Mouse (Mus musculus) hindbrain, postnatal 0 days (tissue): ENCODE data around the gene Pacs1. TPM values are rescaled to one million over a fixed set of nuclear protein-coding genes. Genes with fewer than 3 reads are reported as not detected.
"Not testable (repeated sequence)": the region's sequence is repeated elsewhere in the genome, so short reads cannot be mapped to it uniquely, and the experiment has no call there.

Experiments used
- ATAC-seq: fragments of 200-750 bp; cut with Nextera tagmentation; 2 replicates; pipeline ENCODE4 v1.8.0; 2017; ENCODE audit warnings: mild to moderate bottlenecking, moderate TSS enrichment, moderate library complexity
- DNase-seq: peaks from one replicate; pipeline ENCODE4 v3.0.0-alpha.2; 2015; ENCODE audit warnings: low spot score
- H3K27ac ChIP-seq: fragments of 300-500 bp; sonication (generic); 2 replicates; pipeline ENCODE4 v1.5.1; 2014; ENCODE audit warnings: mild to moderate bottlenecking
- H3K27me3 ChIP-seq: fragments of 300-500 bp; sonication (generic); 2 replicates; pipeline ENCODE4 v1.6.1; 2014; ENCODE audit warnings: low read length, mixed read lengths; ENCODE audit not compliant: insufficient read depth
- H3K36me3 ChIP-seq: fragments of 300-500 bp; sonication (generic); 2 replicates; pipeline ENCODE4 v1.6.1; 2014; ENCODE audit warnings: low read length, mixed read lengths; ENCODE audit not compliant: insufficient read depth
- H3K4me1 ChIP-seq: fragments of 300-500 bp; sonication (generic); 2 replicates; pipeline ENCODE4 v1.6.1; 2014; ENCODE audit warnings: antibody characterized with exemption, low read length, mixed read lengths; ENCODE audit not compliant: insufficient read depth
- H3K4me2 ChIP-seq: fragments of 300-500 bp; sonication (generic); 2 replicates; pipeline ENCODE4 v1.6.1; 2014; ENCODE audit warnings: low read depth, mild to moderate bottlenecking, low read length, moderate library complexity, mixed read lengths
- H3K4me3 ChIP-seq: fragments of 300-500 bp; sonication (generic); 2 replicates; pipeline ENCODE4 v1.5.1; 2014; ENCODE audit warnings: low read length
- H3K9ac ChIP-seq: fragments of 300-500 bp; sonication (generic); replicated peaks from 2 replicates; pipeline ENCODE4 v1.6.1; 2014; ENCODE audit warnings: mild to moderate bottlenecking, low read length, moderate library complexity, mixed read lengths
- H3K9me3 ChIP-seq: fragments of 300-500 bp; sonication (generic); 2 replicates; pipeline ENCODE4 v1.6.1; 2016; ENCODE audit warnings: low read length, mixed read lengths
- CTCF ChIP-seq: IDR thresholded peaks from 2 replicates; pipeline ENCODE4 v1.5.1; 2016; ENCODE audit warnings: antibody characterized with exemption, control low read depth, low read depth
- WGBS: fragments of 180-500 bp; shearing (Covaris S2); extraction: QIAGEN DNeasy Blood & Tissue Kit; methylation state at CpG from one replicate; pipeline ENCODE4 v1.1.7; 2014; 5-methylcytosine and 5-hydroxymethylcytosine counted together
- microRNA-seq, 2 experiments: library from miRNA; unstranded; fragments of <30 nt; microRNA quantifications; one replicate each; pipeline ENCODE4; 2016
- polyA plus RNA-seq: library from polyadenylated mRNA; unstranded; fragments of >200 nt; fragmentation: Nextera tagmentation; extraction: Ambion mirVana; gene quantifications from 2 replicates; pipeline ENCODE4 v1.2.1, GENCODE M21; 2015
- total RNA-seq: library from RNA; depleted of rRNA; stranded (reverse); fragments of >200 nt; gene quantifications from 2 replicates; pipeline ENCODE4 v1.2.3, GENCODE M21; 2014; rRNA removed

Gene Pacs1
- total and polyA plus RNA-seq, 2 experiments from 2014 or later = 41.0 to 63.6 TPM

- 53% methylated on average over 4 of the region's 4 CpGs for WGBS
- DNase-seq, H3K4me3 ChIP-seq, H3K27ac ChIP-seq, H3K27me3 ChIP-seq, H3K9me3 ChIP-seq, H3K36me3 ChIP-seq, H3K9ac ChIP-seq, ATAC-seq, H3K4me2 ChIP-seq: not testable (repeated sequence)
- TF ChIP-seq CTCF = peak; percentile 48
- peaks cover 13% of the 10 kb centered on the region; the same call in 1 of the 2 replicates for H3K4me1 ChIP-seq
These were observed 186.4 kb downstream of the Pacs1 start for GRCm38 (mm10) chr19:5086533-5086932.

- Histone ChIP-seq H3K4me1 (peaks cover 13% of the 10 kb centered on the region; the same call in 1 of the 2 replicates), H3K9ac (peak within 1 kb of the TSS; percentile 86), H3K36me3 (0 out of 2 replicates have a peak, but pooled peaks cover under 1% of the 10 kb centered on the region), H3K4me3 (peak within 1 kb of the TSS; percentile 69), H3K27me3 (no peaks in the 10 kb centered on the region), H3K9me3 (no peaks in the 10 kb centered on the region), H3K4me2 (peak within 1 kb of the TSS; percentile 67), H3K27ac (peak within 1 kb of the TSS; percentile 71)
- DNase-seq (peak; percentile 60), ATAC-seq (no peak)
- no peak for TF ChIP-seq CTCF
- WGBS = under 1% methylated on average over 65 of the region's 69 CpGs
These were observed 187.6 kb downstream of the Pacs1 start, which contains the start of gene Tmem151a for GRCm38 (mm10) chr19:5085145-5085863. TSS of gene Tmem151a (minus strand) at chr19:5085531.

GRCm38 (mm10) chr19:5084834-5085144 is 188.1 kb downstream of the Pacs1 start:
- under 1% methylated on average over 15 of the region's 15 CpGs for WGBS
- ATAC-seq = no peak

GRCm38 (mm10) chr19:5083961-5084833 is 188.7 kb downstream of the Pacs1 start:
- ATAC-seq (no peak), DNase-seq (peak; percentile 45)
- WGBS = 63% methylated on average over 3 of the region's 3 CpGs
- Histone ChIP-seq H3K27me3 (no peaks in the 10 kb centered on the region), H3K4me3 (peak overlapping the region; percentile 69), H3K27ac (peak overlapping the region; percentile 71), H3K9me3 (no peaks in the 10 kb centered on the region), H3K4me2 (peak overlapping the region; percentile 67), H3K36me3 (no peaks in the 10 kb centered on the region), H3K4me1 (peaks cover 10% of the 10 kb centered on the region; the same call in 1 of the 2 replicates), H3K9ac (peak overlapping the region; percentile 86)
- TF ChIP-seq CTCF = no peak

More at GRCm38 (mm10) chr19:5084834-5085144, 188.1 kb downstream of the Pacs1 start:
- Histone ChIP-seq H3K27me3 (no peaks in the 10 kb centered on the region), H3K27ac (peak overlapping the region; percentile 71), H3K4me1 (peaks cover 13% of the 10 kb centered on the region; the same call in 1 of the 2 replicates), H3K4me2 (peak overlapping the region; percentile 67), H3K9ac (peak overlapping the region; percentile 86), H3K36me3 (no peaks in the 10 kb centered on the region), H3K4me3 (peak overlapping the region; percentile 69), H3K9me3 (no peaks in the 10 kb centered on the region)
- DNase-seq = no peak
- no peak for TF ChIP-seq CTCF

Small RNA genes within 50 kb of the gene (microRNA-seq; reads per million reads assigned to microRNA genes)
- gene Gm27468 = 0 reads per million in 2 experiments

Other genes starting within 250 kb of the Pacs1 start
- 13.9 and 22.5 TPM in 2 replicates for gene Slc29a2, start 249.3 kb downstream of the Pacs1 start, total RNA-seq
- gene Slc29a2, start 249.3 kb downstream of the Pacs1 start, polyA plus RNA-seq = 15.5 and 16.3 TPM in 2 replicates
- gene B4gat1, start 234.3 kb downstream of the Pacs1 start, total RNA-seq = 166 and 178 TPM in 2 replicates
- 166 and 174 TPM in 2 replicates for gene B4gat1, start 234.3 kb downstream of the Pacs1 start, polyA plus RNA-seq
- gene AC124502.3, start 234.2 kb downstream of the Pacs1 start, total RNA-seq = 4.5 and 8.5 TPM in 2 replicates
- 2.4 and 3.0 TPM in 2 replicates for gene AC124502.3, start 234.2 kb downstream of the Pacs1 start, polyA plus RNA-seq
- 5.0 and 5.5 TPM in 2 replicates for gene Brms1, start 231.8 kb downstream of the Pacs1 start, total RNA-seq
- 22.5 and 22.6 TPM in 2 replicates for gene Brms1, start 231.8 kb downstream of the Pacs1 start, polyA plus RNA-seq
- gene Rin1, start 222.6 kb downstream of the Pacs1 start, total RNA-seq = 0.93 and 2.0 TPM in 2 replicates
- 0.72 and 0.86 TPM in 2 replicates for gene Rin1, start 222.6 kb downstream of the Pacs1 start, polyA plus RNA-seq
- gene Cd248, start 205.0 kb downstream of the Pacs1 start, total RNA-seq = 15.4 and 16.4 TPM in 2 replicates
- gene Cd248, start 205.0 kb downstream of the Pacs1 start, polyA plus RNA-seq = 10.7 and 12.5 TPM in 2 replicates
- 68.9 and 76.6 TPM in 2 replicates for gene Tmem151a, start 187.6 kb downstream of the Pacs1 start, total RNA-seq
- gene Tmem151a, start 187.6 kb downstream of the Pacs1 start, polyA plus RNA-seq = 61.0 and 71.5 TPM in 2 replicates
- 59.7 and 69.0 TPM in 2 replicates for gene Yif1a, start 184.6 kb downstream of the Pacs1 start, total RNA-seq
- 66.6 and 68.0 TPM in 2 replicates for gene Yif1a, start 184.6 kb downstream of the Pacs1 start, polyA plus RNA-seq
- 549 and 573 TPM in 2 replicates for gene Cnih2, start 174.6 kb downstream of the Pacs1 start, total RNA-seq
- 358 and 397 TPM in 2 replicates for gene Cnih2, start 174.6 kb downstream of the Pacs1 start, polyA plus RNA-seq
- 272 and 291 TPM in 2 replicates for gene Rab1b, start 166.0 kb downstream of the Pacs1 start, total RNA-seq
- gene Rab1b, start 166.0 kb downstream of the Pacs1 start, polyA plus RNA-seq = 229 and 230 TPM in 2 replicates
- 191 and 227 TPM in 2 replicates for gene Klc2, start 154.6 kb downstream of the Pacs1 start, total RNA-seq
- 75.6 and 76.6 TPM in 2 replicates for gene Klc2, start 154.6 kb downstream of the Pacs1 start, polyA plus RNA-seq
- gene Sf3b2, start 22.3 kb upstream of the Pacs1 start, total RNA-seq = 266 and 341 TPM in 2 replicates
- gene Sf3b2, start 22.3 kb upstream of the Pacs1 start, polyA plus RNA-seq = 322 and 334 TPM in 2 replicates
- gene Gal3st3, start 25.2 kb upstream of the Pacs1 start, total RNA-seq = 25.0 and 27.3 TPM in 2 replicates
- 26.9 and 31.9 TPM in 2 replicates for gene Gal3st3, start 25.2 kb upstream of the Pacs1 start, polyA plus RNA-seq
- not detected in 2 replicates for gene Catsper1, start 62.6 kb upstream of the Pacs1 start, total RNA-seq
- gene Catsper1, start 62.6 kb upstream of the Pacs1 start, polyA plus RNA-seq = not detected in 2 replicates
- 0.50 and 9.8 TPM in 2 replicates for gene Cst6, start 76.5 kb upstream of the Pacs1 start, total RNA-seq
- gene Cst6, start 76.5 kb upstream of the Pacs1 start, polyA plus RNA-seq = 14.9 and 16.1 TPM in 2 replicates
- 21.2 and 25.2 TPM in 2 replicates for gene Eif1ad, start 93.6 kb upstream of the Pacs1 start, total RNA-seq
- 46.7 and 49.2 TPM in 2 replicates for gene Eif1ad, start 93.6 kb upstream of the Pacs1 start, polyA plus RNA-seq
- 78.3 and 95.8 TPM in 2 replicates for gene Banf1, start 94.0 kb upstream of the Pacs1 start, total RNA-seq
- gene Banf1, start 94.0 kb upstream of the Pacs1 start, polyA plus RNA-seq = 316 and 319 TPM in 2 replicates
- gene Sart1, start 115.6 kb upstream of the Pacs1 start, total RNA-seq = 23.2 and 30.5 TPM in 2 replicates
- 45.0 and 47.4 TPM in 2 replicates for gene Sart1, start 115.6 kb upstream of the Pacs1 start, polyA plus RNA-seq
- gene Tsga10ip, start 129.4 kb upstream of the Pacs1 start, total RNA-seq = not detected in 2 replicates
- not detected in 2 replicates for gene Tsga10ip, start 129.4 kb upstream of the Pacs1 start, polyA plus RNA-seq
- 111 and 123 TPM in 2 replicates for gene Drap1, start 151.9 kb upstream of the Pacs1 start, total RNA-seq
- 331 and 338 TPM in 2 replicates for gene Drap1, start 151.9 kb upstream of the Pacs1 start, polyA plus RNA-seq
- gene AI837181, start 152.0 kb upstream of the Pacs1 start, total RNA-seq = 85.1 and 100 TPM in 2 replicates
- 81.8 and 82.8 TPM in 2 replicates for gene AI837181, start 152.0 kb upstream of the Pacs1 start, polyA plus RNA-seq
- not detected in 2 replicates for gene Fosl1, start 174.4 kb upstream of the Pacs1 start, total RNA-seq
- gene Fosl1, start 174.4 kb upstream of the Pacs1 start, polyA plus RNA-seq = not detected in 2 replicates
- 17.4 and 18.5 TPM in 2 replicates for gene Ccdc85b, start 184.8 kb upstream of the Pacs1 start, total RNA-seq
- 16.0 and 16.1 TPM in 2 replicates for gene Ccdc85b, start 184.8 kb upstream of the Pacs1 start, polyA plus RNA-seq
- gene Fibp, start 187.5 kb upstream of the Pacs1 start, total RNA-seq = 76.1 and 103 TPM in 2 replicates
- gene Fibp, start 187.5 kb upstream of the Pacs1 start, polyA plus RNA-seq = 172 and 179 TPM in 2 replicates
- gene Ctsw, start 195.4 kb upstream of the Pacs1 start, total RNA-seq = 1.2 and 4.5 TPM in 2 replicates
- 1.6 and 2.0 TPM in 2 replicates for gene Ctsw, start 195.4 kb upstream of the Pacs1 start, polyA plus RNA-seq
- 46.3 and 49.3 TPM in 2 replicates for gene Efemp2, start 200.8 kb upstream of the Pacs1 start, total RNA-seq
- gene Efemp2, start 200.8 kb upstream of the Pacs1 start, polyA plus RNA-seq = 36.5 and 41.7 TPM in 2 replicates
- gene Mus81, start 215.3 kb upstream of the Pacs1 start, total RNA-seq = 56.8 and 58.8 TPM in 2 replicates
- 27.4 and 27.7 TPM in 2 replicates for gene Mus81, start 215.3 kb upstream of the Pacs1 start, polyA plus RNA-seq
- gene Cfl1, start 217.3 kb upstream of the Pacs1 start, total RNA-seq = 1,468 and 1,477 TPM in 2 replicates
- gene Cfl1, start 217.3 kb upstream of the Pacs1 start, polyA plus RNA-seq = 3,076 and 3,214 TPM in 2 replicates
- 3.8 and 4.8 TPM in 2 replicates for gene 1700020D05Rik, start 230.7 kb upstream of the Pacs1 start, total RNA-seq
- not detected in 2 replicates for gene 1700020D05Rik, start 230.7 kb upstream of the Pacs1 start, polyA plus RNA-seq
- 78.0 and 79.0 TPM in 2 replicates for gene Snx32, start 237.4 kb upstream of the Pacs1 start, total RNA-seq
- 75.0 and 79.6 TPM in 2 replicates for gene Snx32, start 237.4 kb upstream of the Pacs1 start, polyA plus RNA-seq